Mouse (Mus musculus) spleen, postnatal 36 days (tissue): Measurements from ENCODE around the gene Nat8l.

Experiments
- DNase-seq, 2 experiments: peaks; one replicate each; pipeline ENCODE4 v3.0.0; 2022; ENCODE audit warnings: low spot score in 2 of 2, mixed read lengths in 1 of 2

The Nat8l gene

DNA sequence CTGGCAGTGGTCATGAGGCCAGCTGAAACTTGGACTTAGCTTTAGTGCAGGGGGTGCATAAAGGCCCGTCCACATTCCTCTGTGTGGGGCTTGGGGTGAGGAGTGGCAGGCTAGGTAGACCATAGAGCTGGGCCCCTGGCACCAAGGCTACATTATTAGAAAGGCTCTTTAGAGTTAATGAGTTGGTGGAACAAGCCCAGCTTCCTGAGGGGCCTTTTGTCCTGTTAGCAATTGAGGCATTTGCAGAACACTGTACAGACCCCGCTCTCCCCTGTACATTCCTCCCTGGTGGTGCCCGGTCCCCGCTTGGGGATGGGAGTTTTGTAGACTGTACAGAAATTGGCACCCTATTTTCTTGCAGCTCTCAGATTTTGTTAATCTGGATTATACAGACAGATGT lies 6.9 kb downstream of the Nat8l start:
- no peak for DNase-seq

DNA sequence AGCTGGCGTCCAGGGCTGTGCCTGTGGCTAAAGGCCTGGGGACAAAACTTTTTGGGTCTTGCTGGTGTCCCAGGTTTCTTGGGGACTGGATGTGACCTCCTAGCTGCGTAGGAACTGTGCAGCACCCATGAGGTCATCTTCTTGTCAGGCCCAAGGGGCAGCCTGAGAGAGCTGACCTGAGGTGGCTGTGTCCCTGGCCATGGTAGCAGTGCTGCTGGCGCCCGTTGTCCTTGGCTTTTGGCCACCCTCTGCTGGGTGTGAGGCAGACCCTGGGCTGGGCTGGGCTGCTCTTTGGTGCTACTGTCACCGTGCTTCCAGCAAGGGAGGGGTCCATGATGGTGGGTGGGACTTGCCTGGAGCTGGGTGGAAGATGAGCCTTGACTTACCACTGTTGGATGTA lies 8.8 kb downstream of the Nat8l start:
- no peak for DNase-seq

GRCm38 (mm10) chr5:34006832-34007231 lies 11.0 kb downstream of the Nat8l start:
- no peak for DNase-seq

GRCm38 (mm10) chr5:34007392-34007941 lies 11.7 kb downstream of the Nat8l start:
- no peak for DNase-seq

DNA sequence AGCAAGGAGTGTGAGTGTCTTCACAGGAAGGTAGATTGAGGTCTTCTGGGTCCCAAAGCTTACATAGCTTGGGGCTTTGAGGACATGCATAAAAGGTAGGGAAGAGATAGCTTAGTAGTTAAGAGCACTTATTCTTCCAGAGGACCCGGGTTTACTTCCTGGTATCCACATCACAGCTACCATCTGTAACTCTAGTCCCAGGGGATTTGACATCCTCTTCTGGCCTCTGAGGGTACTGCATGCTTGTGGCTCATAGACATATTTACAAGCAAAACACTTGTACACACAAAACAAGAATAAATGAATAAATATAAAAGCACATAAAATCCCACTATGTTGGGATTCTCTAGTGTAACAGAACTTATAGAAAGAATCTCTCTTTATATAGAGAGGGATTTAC lies 18.9 kb downstream of the Nat8l start:
- no peak for DNase-seq

- DNase-seq, result no peak
Observed at GRCm38 (mm10) chr5:34018968-34019367, 23.2 kb downstream of the Nat8l start.

DNA sequence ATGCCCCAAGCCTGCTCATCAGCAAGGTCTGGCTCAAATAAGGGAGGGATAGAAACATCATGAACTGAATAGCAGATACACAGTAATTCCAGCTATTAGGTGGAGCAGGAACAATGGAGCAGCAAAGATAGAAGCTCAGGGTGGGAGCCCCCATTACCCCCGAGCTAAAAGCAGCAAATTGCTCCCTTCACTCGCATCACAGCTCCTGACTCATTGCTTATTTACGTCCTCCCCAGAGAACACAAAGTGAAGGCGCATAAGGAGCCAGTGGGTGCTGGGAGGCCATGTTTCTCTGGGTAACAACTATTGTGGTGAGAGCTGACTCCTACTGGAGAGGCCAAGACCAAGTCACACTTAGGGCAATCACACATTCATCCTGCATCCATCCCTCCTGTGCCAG lies 34.3 kb downstream of the Nat8l start:
- no peak for DNase-seq

DNA sequence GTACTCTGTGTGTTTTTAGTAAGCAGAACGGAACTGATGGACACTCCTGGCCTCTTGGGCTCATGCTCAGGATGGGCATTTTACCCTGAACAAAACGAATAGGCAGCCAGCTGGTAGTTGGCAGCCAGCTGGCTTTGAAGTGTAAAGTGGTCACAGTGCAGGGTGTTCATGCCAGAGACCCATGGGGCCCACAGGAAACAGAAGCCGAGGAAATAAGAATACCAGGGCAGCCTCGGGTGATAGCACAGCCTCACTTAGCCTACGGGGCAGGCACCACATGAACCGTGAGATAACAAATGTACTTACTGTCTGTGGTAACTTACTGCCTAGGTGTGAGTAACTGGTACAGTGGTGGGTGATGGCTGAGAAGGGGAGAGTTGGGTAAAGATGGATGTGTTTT lies 35.2 kb downstream of the Nat8l start:
- no peak for DNase-seq

DNA sequence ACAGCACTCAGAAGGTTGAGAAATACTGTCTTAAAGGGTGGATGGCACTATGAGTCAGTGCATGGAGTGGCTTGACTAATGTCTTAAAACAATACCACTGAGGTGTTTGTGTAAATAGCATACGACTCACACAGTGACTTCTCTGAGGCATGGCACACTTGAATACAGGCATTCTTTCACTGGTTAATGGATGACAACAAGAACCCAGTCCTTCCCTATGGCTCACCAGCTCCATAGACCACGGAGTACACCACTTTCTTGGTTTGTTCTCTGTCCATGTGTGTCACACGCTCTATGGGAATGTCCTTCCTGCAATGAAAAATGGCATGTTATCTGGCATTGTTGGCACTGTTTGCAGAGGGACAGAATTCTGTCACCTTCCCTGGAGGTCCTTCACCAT lies 36.7 kb downstream of the Nat8l start:
- DNase-seq, result no peak
